Mouse (Mus musculus) heart, embryonic 16.5 days (tissue): ENCODE measurements around the gene D030056L22Rik. TPM values are rescaled to one million over a fixed set of nuclear protein-coding genes. Genes with fewer than 3 reads are reported as not detected.

Experiments
- ATAC-seq: fragments of 200-750 bp; cut with Nextera tagmentation; replicated peaks from 2 replicates; pipeline ENCODE4 v1.8.0; 2017; ENCODE audit warnings: moderate number of reproducible peaks; ENCODE audit not compliant: insufficient read depth, low FRiP score; ENCODE audit errors: extremely low read depth
- H3K27ac ChIP-seq: fragments of 300-500 bp; sonication (generic); 2 replicates; pipeline ENCODE4 v1.5.1; 2014; ENCODE audit warnings: mild to moderate bottlenecking, low read length, control low read depth, moderate library complexity
- H3K27me3 ChIP-seq: fragments of 300-500 bp; sonication (generic); 2 replicates; pipeline ENCODE4 v1.6.1; 2014; ENCODE audit warnings: low read length, mixed read lengths; ENCODE audit not compliant: control insufficient read depth, insufficient read depth
- H3K36me3 ChIP-seq: fragments of 300-500 bp; sonication (generic); 2 replicates; pipeline ENCODE4 v1.6.1; 2014; ENCODE audit not compliant: control insufficient read depth, insufficient read depth
- H3K4me1 ChIP-seq: fragments of 300-500 bp; sonication (generic); 2 replicates; pipeline ENCODE4 v1.6.1; 2014; ENCODE audit warnings: low read length, mixed read lengths; ENCODE audit not compliant: control insufficient read depth, insufficient read depth
- H3K4me2 ChIP-seq: fragments of 300-500 bp; sonication (generic); 2 replicates; pipeline ENCODE4 v1.6.1; 2014; ENCODE audit warnings: low read depth, mild to moderate bottlenecking, control low read depth, low read length
- H3K4me3 ChIP-seq: fragments of 300-500 bp; sonication (generic); 2 replicates; pipeline ENCODE4 v1.5.1; 2014; ENCODE audit warnings: mild to moderate bottlenecking, control low read depth, low read length
- H3K9ac ChIP-seq: fragments of 300-500 bp; sonication (generic); 2 replicates; pipeline ENCODE4 v1.6.1; 2014; ENCODE audit warnings: low read length, control low read depth
- H3K9me3 ChIP-seq: fragments of 300-500 bp; sonication (generic); replicated peaks from 2 replicates; pipeline ENCODE4 v1.6.1; 2016; ENCODE audit warnings: low read length; ENCODE audit not compliant: control insufficient read depth
- WGBS: fragments of 180-500 bp; shearing (Covaris S2); extraction: QIAGEN DNeasy Blood & Tissue Kit; methylation state at CpG from one replicate; pipeline ENCODE4 v1.1.7; 2014; 5-methylcytosine and 5-hydroxymethylcytosine counted together
- polyA plus RNA-seq: library from polyadenylated mRNA; unstranded; fragments of >200 nt; fragmentation: Nextera tagmentation; extraction: Ambion mirVana; gene quantifications from 2 replicates; pipeline ENCODE4 v1.2.1, GENCODE M21; 2015

Gene D030056L22Rik
- polyA plus RNA-seq, 1 experiment from 2014 or later = 27.9 TPM

GRCm38 (mm10) chr19:18746576-18747340, 33.8 kb downstream of the D030056L22Rik start:
- Histone ChIP-seq H3K9me3 (no peaks in the 10 kb centered on the region), H3K27ac (no peak overlapping the region), H3K4me2 (no peak overlapping the region), H3K36me3 (no peaks in the 10 kb centered on the region), H3K4me1 (no peaks in the 10 kb centered on the region), H3K9ac (no peak overlapping the region), H3K4me3 (no peak overlapping the region), H3K27me3 (peaks cover 3% of the 10 kb centered on the region; the same call in 1 of the 2 replicates)
- WGBS = 81% methylated on average over 5 of the region's 5 CpGs
- ATAC-seq = no peak

GRCm38 (mm10) chr19:18747379-18747778, 34.4 kb downstream of the D030056L22Rik start:
- H3K27me3 ChIP-seq = peaks cover 3% of the 10 kb centered on the region; the same call in 1 of the 2 replicates
- H3K27ac ChIP-seq = no peak overlapping the region
- WGBS = 89% methylated on average over 4 of the region's 4 CpGs
- H3K4me1 ChIP-seq = no peaks in the 10 kb centered on the region
- no peak overlapping the region for H3K4me2 ChIP-seq
- no peaks in the 10 kb centered on the region for H3K9me3 ChIP-seq
- H3K9ac ChIP-seq = no peak overlapping the region
- no peak overlapping the region for H3K4me3 ChIP-seq
- no peak for ATAC-seq
- H3K36me3 ChIP-seq = no peaks in the 10 kb centered on the region

GRCm38 (mm10) chr19:18749598-18750339, 36.8 kb downstream of the D030056L22Rik start, which contains the start of gene Trpm6:
Trpm6 (plus strand) TSS chr19:18749983.
- no peak; the same call in 1 of the 2 replicates for ATAC-seq
- H3K4me1 ChIP-seq = no peaks in the 10 kb centered on the region
- peak within 1 kb of the TSS; percentile 62 for H3K9ac ChIP-seq
- WGBS = 4% methylated on average over 41 of the region's 41 CpGs
- no peak within 1 kb of the TSS for H3K27ac ChIP-seq
- H3K36me3 ChIP-seq = no peaks in the 10 kb centered on the region
- peak within 1 kb of the TSS; percentile 55 for H3K4me3 ChIP-seq
- H3K27me3 ChIP-seq = peaks cover 3% of the 10 kb centered on the region; the same call in 1 of the 2 replicates
- H3K9me3 ChIP-seq = no peaks in the 10 kb centered on the region
- H3K4me2 ChIP-seq = peak within 1 kb of the TSS; percentile 85

- no peak overlapping the region for H3K4me3 ChIP-seq
- ATAC-seq = no peak
- no peaks in the 10 kb centered on the region for H3K36me3 ChIP-seq
- H3K27ac ChIP-seq = no peak overlapping the region
- H3K4me2 ChIP-seq = no peak overlapping the region
- no peak overlapping the region for H3K9ac ChIP-seq
- H3K27me3 ChIP-seq = no peaks in the 10 kb centered on the region
- H3K9me3 ChIP-seq = no peaks in the 10 kb centered on the region
- no peaks in the 10 kb centered on the region for H3K4me1 ChIP-seq
Measured at GRCm38 (mm10) chr19:18757191-18757590, 44.2 kb downstream of the D030056L22Rik start.

GRCm38 (mm10) chr19:18757706-18758105, 44.7 kb downstream of the D030056L22Rik start:
- Histone ChIP-seq H3K27me3 (no peaks in the 10 kb centered on the region), H3K4me3 (no peak overlapping the region), H3K9me3 (no peaks in the 10 kb centered on the region), H3K27ac (no peak overlapping the region), H3K4me1 (no peaks in the 10 kb centered on the region), H3K4me2 (no peak overlapping the region), H3K9ac (no peak overlapping the region), H3K36me3 (no peaks in the 10 kb centered on the region)
- no peak for ATAC-seq
- WGBS = 48% methylated on average over 4 of the region's 4 CpGs

GRCm38 (mm10) chr19:18758269-18758668, 45.3 kb downstream of the D030056L22Rik start:
- Histone ChIP-seq H3K4me1 (no peaks in the 10 kb centered on the region), H3K4me3 (no peak overlapping the region), H3K9ac (no peak overlapping the region), H3K4me2 (peak overlapping the region; percentile 19), H3K27ac (no peak overlapping the region), H3K27me3 (no peaks in the 10 kb centered on the region), H3K9me3 (no peaks in the 10 kb centered on the region), H3K36me3 (no peaks in the 10 kb centered on the region)
- 9% methylated on average over 6 of the region's 6 CpGs for WGBS
- ATAC-seq = peak; percentile 52; the same call in 1 of the 2 replicates

- Histone ChIP-seq H3K36me3 (no peaks in the 10 kb centered on the region), H3K4me2 (no peak overlapping the region), H3K9ac (no peak overlapping the region), H3K27me3 (no peaks in the 10 kb centered on the region), H3K27ac (no peak overlapping the region), H3K4me3 (no peak overlapping the region), H3K4me1 (no peaks in the 10 kb centered on the region), H3K9me3 (no peaks in the 10 kb centered on the region)
- 35% methylated on average over 9 of the region's 9 CpGs for WGBS
- ATAC-seq = no peak
Measured at GRCm38 (mm10) chr19:18758916-18759315, 45.9 kb downstream of the D030056L22Rik start.

- H3K27ac ChIP-seq = no peak overlapping the region
- no peak overlapping the region for H3K9ac ChIP-seq
- H3K4me2 ChIP-seq = no peak overlapping the region
- no peak for ATAC-seq
- no peaks in the 10 kb centered on the region for H3K9me3 ChIP-seq
- H3K36me3 ChIP-seq = no peaks in the 10 kb centered on the region
- WGBS = 73% methylated on average over 5 of the region's 5 CpGs
- no peaks in the 10 kb centered on the region for H3K4me1 ChIP-seq
- H3K4me3 ChIP-seq = no peak overlapping the region
- H3K27me3 ChIP-seq = no peaks in the 10 kb centered on the region
Measured at GRCm38 (mm10) chr19:18766399-18766798, 53.4 kb downstream of the D030056L22Rik start.
